ENCODE assay signal across 13 mouse cellular contexts in genomic region chr2:157805091-157805490, GRCm38 (mm10).
DNase-seq lines count a peak whose midpoint lies in the region; ATAC-seq and TF ChIP-seq lines count a peak whose summit lies in the region.
"Had no signal": no experiment of that assay in that cellular context is flagged by ENCODE, and none has a peak within 500 bp of the region (broad histone marks: within the 10 kb centered on the region; RNA-seq: fewer than 3 reads in every experiment).

No protein-coding gene starts in this region.

- no peak for ATAC-seq in forebrain, embryonic 12.5 days (ENCODE audit: low FRiP score)
- no peak for ATAC-seq in forebrain, embryonic 14.5 days
- ATAC-seq in hindbrain, embryonic 13.5 days (ENCODE audit: low FRiP score), result no peak
- no peak for ATAC-seq in hindbrain, embryonic 12.5 days (ENCODE audit: low FRiP score)
- ATAC-seq in stomach, postnatal 0 days (ENCODE audit: low FRiP score, low TSS enrichment), result no peak

- H3K27me3 ChIP-seq in forebrain, embryonic 12.5 days, result 0 out of 2 replicates have a peak, but pooled peaks cover 3% of the 10 kb centered on the region
- no peaks in the 10 kb centered on the region for H3K27me3 ChIP-seq in forebrain, embryonic 14.5 days (replicated peaks; ENCODE audit: control insufficient read depth, insufficient read depth, low read length)
- H3K27me3 ChIP-seq in hindbrain, embryonic 13.5 days, result no peaks in the 10 kb centered on the region
- H3K27me3 ChIP-seq in hindbrain, embryonic 12.5 days, result no peaks in the 10 kb centered on the region; the same call in 1 of the 2 replicates
- H3K27me3 ChIP-seq in stomach, postnatal 0 days (ENCODE audit: control insufficient read depth, insufficient read depth, low read length), result no peaks in the 10 kb centered on the region
- H3K27me3 ChIP-seq: lung, embryonic 15.5 days had no signal

- peaks cover 4% of the 10 kb centered on the region for H3K36me3 ChIP-seq in forebrain, embryonic 12.5 days (replicated peaks)
- H3K36me3 ChIP-seq in forebrain, embryonic 14.5 days (ENCODE audit: control insufficient read depth, insufficient read depth, low read length), result no peaks in the 10 kb centered on the region; the same call in 1 of the 2 replicates
- H3K36me3 ChIP-seq in hindbrain, embryonic 13.5 days, result peaks cover 4% of the 10 kb centered on the region; the same call in 1 of the 2 replicates
- peaks cover 4% of the 10 kb centered on the region; the same call in 1 of the 2 replicates for H3K36me3 ChIP-seq in hindbrain, embryonic 12.5 days
- H3K36me3 ChIP-seq in stomach, postnatal 0 days (ENCODE audit: control insufficient read depth, insufficient read depth, low read length), result peaks cover 3% of the 10 kb centered on the region; the same call in 1 of the 2 replicates
- H3K36me3 ChIP-seq: lung, embryonic 15.5 days had no signal

- TF ChIP-seq CTCF in stomach, postnatal 0 days (IDR thresholded peaks at IDR 0.05; ENCODE audit: low read depth), result no peak

- no peak overlapping the region; the same call in 1 of the 2 replicates for H3K27ac ChIP-seq in forebrain, embryonic 12.5 days
- H3K27ac ChIP-seq in forebrain, embryonic 14.5 days (ENCODE audit: low read depth, low read length), result no peak overlapping the region
- peak overlapping the region; percentile 55; the same call in 1 of the 2 replicates for H3K27ac ChIP-seq in hindbrain, embryonic 13.5 days
- H3K27ac ChIP-seq in hindbrain, embryonic 12.5 days, result no peak overlapping the region
- no peak overlapping the region for H3K27ac ChIP-seq in stomach, postnatal 0 days (replicated peaks)
- H3K27ac ChIP-seq: kidney, postnatal 0 days; lung, embryonic 15.5 days had no signal

- no peak overlapping the region for H3K4me3 ChIP-seq in forebrain, embryonic 12.5 days (replicated peaks)
- H3K4me3 ChIP-seq in forebrain, embryonic 14.5 days (ENCODE audit: low read depth, low read length), result no peak overlapping the region
- no peak overlapping the region for H3K4me3 ChIP-seq in hindbrain, embryonic 13.5 days
- no peak overlapping the region for H3K4me3 ChIP-seq in hindbrain, embryonic 12.5 days
- H3K4me3 ChIP-seq in stomach, postnatal 0 days (ENCODE audit: low read depth, low read length), result no peak overlapping the region
- H3K4me3 ChIP-seq: lung, embryonic 15.5 days had no signal

- no peak for DNase-seq in forebrain, embryonic 14.5 days (ENCODE audit: low spot score)
- DNase-seq in testis, postnatal 10 days (ENCODE audit: low spot score), result peak; percentile 28
- no peak for DNase-seq in testis, postnatal 14 days (ENCODE audit: low spot score)
- no peak for DNase-seq in urinary bladder, postnatal 14 days (ENCODE audit: low spot score)
- DNase-seq in stomach, postnatal 0 days (ENCODE audit: low spot score), result no peak
- DNase-seq: adrenal gland, postnatal 25 days; liver; thymus, adult 2 months had no signal

- no peaks in the 10 kb centered on the region for H3K9me3 ChIP-seq in forebrain, embryonic 12.5 days
- H3K9me3 ChIP-seq in forebrain, embryonic 14.5 days (replicated peaks; ENCODE audit: control insufficient read depth, low read length), result no peaks in the 10 kb centered on the region
- H3K9me3 ChIP-seq in hindbrain, embryonic 13.5 days, result no peaks in the 10 kb centered on the region
- H3K9me3 ChIP-seq in hindbrain, embryonic 12.5 days (replicated peaks), result no peaks in the 10 kb centered on the region
- H3K9me3 ChIP-seq in stomach, postnatal 0 days (ENCODE audit: control insufficient read depth, low read length), result no peaks in the 10 kb centered on the region
- H3K9me3 ChIP-seq: lung, embryonic 15.5 days had no signal

- 90% methylated on average over 3 of the region's 3 CpGs for WGBS in forebrain, embryonic 12.5 days
- WGBS in forebrain, embryonic 14.5 days, result 59% methylated on average over 3 of the region's 3 CpGs
- WGBS in hindbrain, embryonic 13.5 days, result 59% methylated on average over 3 of the region's 3 CpGs
- WGBS in hindbrain, embryonic 12.5 days, result 75% methylated on average over 3 of the region's 3 CpGs
- WGBS in stomach, postnatal 0 days, result 46% methylated on average over 3 of the region's 3 CpGs

- H3K4me1 ChIP-seq in forebrain, embryonic 12.5 days, result peaks cover 64% of the 10 kb centered on the region
- H3K4me1 ChIP-seq in forebrain, embryonic 14.5 days (ENCODE audit: control insufficient read depth, insufficient read depth, low read length), result peaks cover 30% of the 10 kb centered on the region
- H3K4me1 ChIP-seq in hindbrain, embryonic 13.5 days (replicated peaks), result peaks cover 70% of the 10 kb centered on the region
- H3K4me1 ChIP-seq in hindbrain, embryonic 12.5 days, result peaks cover 64% of the 10 kb centered on the region
- H3K4me1 ChIP-seq in stomach, postnatal 0 days (replicated peaks; ENCODE audit: control insufficient read depth, insufficient read depth), result no peaks in the 10 kb centered on the region
- H3K4me1 ChIP-seq: lung, embryonic 15.5 days had no signal

- H3K9ac ChIP-seq in forebrain, embryonic 12.5 days, result peak overlapping the region; percentile 13; the same call in 1 of the 2 replicates
- H3K9ac ChIP-seq in forebrain, embryonic 14.5 days (ENCODE audit: low read length), result no peak overlapping the region
- peak overlapping the region; percentile 31; the same call in 1 of the 2 replicates for H3K9ac ChIP-seq in hindbrain, embryonic 13.5 days
- no peak overlapping the region for H3K9ac ChIP-seq in hindbrain, embryonic 12.5 days
- no peak overlapping the region for H3K9ac ChIP-seq in stomach, postnatal 0 days (ENCODE audit: low read length)
- H3K9ac ChIP-seq: lung, embryonic 15.5 days had no signal

- no peak overlapping the region for H3K4me2 ChIP-seq in forebrain, embryonic 12.5 days
- no peak overlapping the region for H3K4me2 ChIP-seq in forebrain, embryonic 14.5 days (ENCODE audit: low read length)
- H3K4me2 ChIP-seq in hindbrain, embryonic 13.5 days, result no peak overlapping the region
- H3K4me2 ChIP-seq in hindbrain, embryonic 12.5 days (replicated peaks), result no peak overlapping the region
- no peak overlapping the region for H3K4me2 ChIP-seq in stomach, postnatal 0 days (replicated peaks; ENCODE audit: low read depth)
- H3K4me2 ChIP-seq: lung, embryonic 15.5 days had no signal

- no peak for TF ChIP-seq EP300 in stomach, postnatal 0 days (optimal IDR thresholded peaks at IDR 0.05)

Comparison
In these comparisons a context has a peak if more than half of its experiments do, and no peak if none do; other contexts are left out.
1. H3K9ac ChIP-seq: peak in forebrain, embryonic 12.5 days (single experiment) and hindbrain, embryonic 13.5 days (single experiment); none in forebrain, embryonic 14.5 days (single experiment), hindbrain, embryonic 12.5 days (single experiment) and stomach, postnatal 0 days (single experiment).